Mouse (Mus musculus): Measurements from ENCODE around the gene Gm6871.
"Not testable (repeated sequence)": the region's sequence is repeated elsewhere in the genome, so short reads cannot be mapped to it uniquely, and the experiment has no call there.

DNA sequence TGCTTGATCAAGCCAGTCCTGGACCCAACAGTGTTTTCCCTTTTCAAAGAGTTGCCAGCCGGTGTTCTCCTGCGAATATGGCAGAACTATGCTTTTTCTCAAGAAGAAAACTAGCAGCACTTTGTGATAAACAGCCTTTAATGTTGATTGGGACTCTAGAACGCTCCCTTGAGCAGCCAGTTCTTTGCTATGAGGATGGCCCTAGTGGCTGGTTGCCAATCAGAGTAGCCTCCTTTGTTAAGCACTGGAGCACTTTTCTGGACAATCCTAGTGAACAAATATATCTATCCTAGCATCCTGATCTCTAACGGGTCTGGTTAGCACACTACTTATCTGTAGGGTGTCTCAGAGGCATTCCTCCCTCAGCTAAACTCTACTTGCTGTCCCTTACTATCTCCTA, 75.0 kb downstream of the Gm6871 start:
- TF ChIP-seq POLR2A (IDR thresholded peaks at IDR 0.05; ENCODE audit: control insufficient read depth, extremely low read depth, insufficient read depth, low read length, poor library complexity); CTCF (IDR thresholded peaks at IDR 0.05; ENCODE audit: borderline replicate concordance, control insufficient read depth, extremely low read depth, insufficient read depth, low read length, poor library complexity): not testable (repeated sequence)

All from thymus, adult 2 months (tissue).